Mouse (Mus musculus) liver, embryonic 14.5 days (tissue): ENCODE results near the gene Adat2. TPM values are rescaled to one million over a fixed set of nuclear protein-coding genes. Genes with fewer than 3 reads are reported as not detected.

Experiments used
- ATAC-seq: fragments of 200-750 bp; cut with Nextera tagmentation; 2 replicates; pipeline ENCODE4 v1.8.0; 2017; ENCODE audit warnings: moderate number of reproducible peaks, mild to moderate bottlenecking, moderate library complexity; ENCODE audit not compliant: insufficient read depth
- DNase-seq, 3 experiments: peaks; one replicate each; pipeline ENCODE4 v3.0.0-alpha.2; 2012 to 2013; ENCODE audit warnings: low read depth in 3 of 3, low spot score in 3 of 3
- H3K27ac ChIP-seq: fragments of 300-500 bp; sonication (generic); 2 replicates; pipeline ENCODE4 v1.5.1; 2014; ENCODE audit warnings: moderate library complexity, mild to moderate bottlenecking, control low read depth, inconsistent platforms
- H3K27me3 ChIP-seq: fragments of 300-500 bp; sonication (generic); 2 replicates; pipeline ENCODE4 v1.6.1; 2014; ENCODE audit warnings: mild to moderate bottlenecking, low read length, moderate library complexity; ENCODE audit not compliant: control insufficient read depth, insufficient read depth
- H3K36me3 ChIP-seq: fragments of 300-500 bp; sonication (generic); replicated peaks from 2 replicates; pipeline ENCODE4 v1.6.1; 2014; ENCODE audit warnings: low read depth; ENCODE audit not compliant: control insufficient read depth, insufficient read depth
- H3K4me1 ChIP-seq, 2 experiments: fragments of 200-500 bp in 1 of 2; fragments of 300-500 bp in 1 of 2; sonication (generic) in 1 of 2; replicated peaks; 2 replicates each; pipeline ENCODE4 v1.6.1; 2012 to 2014; ENCODE audit warnings: antibody characterized with exemption in 1 of 2, inconsistent platforms in 1 of 2, low read length in 1 of 2; ENCODE audit not compliant: control insufficient read depth in 2 of 2, insufficient read depth in 2 of 2
- H3K4me2 ChIP-seq: fragments of 300-500 bp; sonication (generic); 2 replicates; pipeline ENCODE4 v1.6.1; 2014; ENCODE audit warnings: low read depth, mild to moderate bottlenecking, control low read depth, moderate library complexity
- H3K4me3 ChIP-seq, 2 experiments: fragments of 200-500 bp in 1 of 2; fragments of 300-500 bp in 1 of 2; sonication (generic) in 1 of 2; 2 replicates each; pipeline ENCODE4 v1.5.1; 2012 to 2014; ENCODE audit warnings: low read depth in 2 of 2, low read length in 2 of 2, mild to moderate bottlenecking in 2 of 2, control low read depth in 1 of 2, inconsistent platforms in 1 of 2, moderate library complexity in 1 of 2; ENCODE audit not compliant: insufficient read depth in 1 of 2
- H3K9ac ChIP-seq: fragments of 300-500 bp; sonication (generic); replicated peaks from 2 replicates; pipeline ENCODE4 v1.6.1; 2014; ENCODE audit warnings: mild to moderate bottlenecking, control low read depth, moderate library complexity
- H3K9me3 ChIP-seq: fragments of 300-500 bp; sonication (generic); 2 replicates; pipeline ENCODE4 v1.6.1; 2016; ENCODE audit warnings: low read length, mixed read lengths; ENCODE audit not compliant: control insufficient read depth
- CTCF ChIP-seq: IDR thresholded peaks from 2 replicates; pipeline ENCODE4 v1.5.1; 2016; ENCODE audit warnings: antibody characterized with exemption, low read depth, control low read depth
- EP300 ChIP-seq: IDR thresholded peaks from 2 replicates; pipeline ENCODE4 v1.6.1; 2016; ENCODE audit warnings: antibody characterized with exemption, low read depth
- WGBS: fragments of 180-500 bp; shearing (Covaris S2); extraction: QIAGEN DNeasy Blood & Tissue Kit; methylation state at CpG from one replicate; pipeline ENCODE4 v1.1.7; 2014; ENCODE audit not compliant: insufficient replicate concordance; 5-methylcytosine and 5-hydroxymethylcytosine counted together
- polyA plus RNA-seq, 2 experiments: library from polyadenylated mRNA; depleted of rRNA in 1 of 2; stranded (reverse) in 1 of 2; unstranded in 1 of 2; fragments of >200 nt; fragmentation: Nextera tagmentation in 1 of 2; extraction: Ambion mirVana in 1 of 2; gene quantifications; 2 replicates each; pipeline versions ENCODE4 v1.2.1 to v1.2.3; 2012 to 2014

Adat2 gene
- polyA plus RNA-seq, 2 experiments = 3.4 to 4.0 TPM

GRCm38 (mm10) chr10:13572003-13572402 is 19.3 kb downstream of the Adat2 start:
- Histone ChIP-seq H3K4me3 (no peak overlapping the region), H3K9ac (no peak overlapping the region), H3K9me3 (no peaks in the 10 kb centered on the region), H3K4me1 (no peaks in the 10 kb centered on the region), H3K27ac (no peak overlapping the region), H3K27me3 (no peaks in the 10 kb centered on the region), H3K36me3 (no peaks in the 10 kb centered on the region), H3K4me2 (no peak overlapping the region)
- ATAC-seq = no peak
- DNase-seq = no peak
- WGBS = 57% methylated on average over 10 of the region's 10 CpGs
- no peak for TF ChIP-seq CTCF

GRCm38 (mm10) chr10:13572410-13572809 is 19.7 kb downstream of the Adat2 start:
- WGBS = 67% methylated on average over 6 of the region's 6 CpGs
- Histone ChIP-seq H3K4me1 (no peaks in the 10 kb centered on the region), H3K27me3 (no peaks in the 10 kb centered on the region), H3K9ac (no peak overlapping the region), H3K36me3 (no peaks in the 10 kb centered on the region), H3K4me2 (no peak overlapping the region), H3K4me3 (no peak overlapping the region), H3K27ac (no peak overlapping the region), H3K9me3 (no peaks in the 10 kb centered on the region)
- DNase-seq (no peak), ATAC-seq (no peak)
- no peak for TF ChIP-seq EP300
- TF ChIP-seq CTCF = no peak

DNA sequence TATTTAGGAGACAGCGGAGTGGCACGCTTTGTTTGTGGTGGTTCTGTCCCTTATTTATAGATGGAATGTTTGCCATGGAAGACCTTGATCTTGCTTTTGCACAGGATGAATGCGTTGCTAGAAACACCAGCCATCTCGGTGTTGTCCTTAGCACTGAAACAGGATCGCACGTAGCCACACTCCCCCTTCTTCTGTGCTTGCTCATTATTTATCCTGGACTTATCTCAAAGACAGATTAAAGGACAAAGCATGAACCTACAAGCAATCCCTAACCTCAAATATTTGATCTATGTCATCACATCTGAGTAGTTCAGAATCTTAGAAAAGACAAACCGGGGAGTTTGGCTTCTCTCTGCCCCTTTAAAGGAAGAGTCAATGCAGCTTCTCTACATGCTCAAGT is 24.4 kb downstream of the Adat2 start:
- Histone ChIP-seq H3K4me3 (no peak overlapping the region), H3K9ac (no peak overlapping the region), H3K27me3 (no peaks in the 10 kb centered on the region), H3K27ac (no peak overlapping the region), H3K36me3 (no peaks in the 10 kb centered on the region), H3K4me2 (no peak overlapping the region), H3K4me1 (no peaks in the 10 kb centered on the region), H3K9me3 (no peaks in the 10 kb centered on the region)
- ATAC-seq (no peak), DNase-seq (no peak)
- WGBS = 69% methylated on average over 7 of the region's 7 CpGs
- TF ChIP-seq CTCF (no peak), EP300 (no peak)

- Histone ChIP-seq H3K36me3 (no peaks in the 10 kb centered on the region), H3K27ac (no peak overlapping the region), H3K4me3 (no peak overlapping the region), H3K27me3 (no peaks in the 10 kb centered on the region), H3K9me3 (no peaks in the 10 kb centered on the region), H3K9ac (no peak overlapping the region), H3K4me1 (no peaks in the 10 kb centered on the region), H3K4me2 (no peak overlapping the region)
- ATAC-seq (no peak), DNase-seq (no peak)
- 55% methylated on average over 2 of the region's 2 CpGs for whole genome bisulfite sequencing
- TF ChIP-seq CTCF (no peak), EP300 (no peak)
Observed at GRCm38 (mm10) chr10:13587914-13588313, 35.2 kb downstream of the Adat2 start.

DNA sequence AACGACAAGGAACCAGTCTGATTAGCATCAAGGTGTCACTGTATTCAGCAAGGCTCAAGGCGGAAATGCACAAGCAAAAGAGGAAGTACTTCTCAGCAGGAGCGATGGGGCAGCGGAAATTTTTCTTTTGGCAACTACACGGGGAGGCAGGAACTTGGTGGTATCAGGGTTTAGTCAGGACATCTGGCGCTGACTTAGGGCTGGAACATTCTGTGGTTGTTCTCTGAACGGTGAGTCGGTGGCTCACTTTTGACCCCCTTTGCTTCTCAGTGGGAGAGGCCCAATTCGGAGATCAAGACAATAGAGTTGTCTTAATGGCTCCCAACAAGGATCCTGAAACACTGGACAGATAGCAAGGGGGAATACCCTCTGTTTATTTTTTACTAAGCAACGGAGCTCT is 39.5 kb downstream of the Adat2 start:
- H3K4me3 ChIP-seq = no peak overlapping the region
- no peak overlapping the region for H3K9ac ChIP-seq
- DNase-seq (no peak), ATAC-seq (no peak)
- H3K27ac ChIP-seq = no peak overlapping the region
- no peaks in the 10 kb centered on the region for H3K36me3 ChIP-seq
- H3K27me3 ChIP-seq = no peaks in the 10 kb centered on the region
- no peak overlapping the region for H3K4me2 ChIP-seq
- H3K4me1 ChIP-seq = no peaks in the 10 kb centered on the region
- TF ChIP-seq CTCF (no peak), EP300 (no peak)
- 69% methylated on average over 10 of the region's 10 CpGs for WGBS
- no peaks in the 10 kb centered on the region for H3K9me3 ChIP-seq

DNA sequence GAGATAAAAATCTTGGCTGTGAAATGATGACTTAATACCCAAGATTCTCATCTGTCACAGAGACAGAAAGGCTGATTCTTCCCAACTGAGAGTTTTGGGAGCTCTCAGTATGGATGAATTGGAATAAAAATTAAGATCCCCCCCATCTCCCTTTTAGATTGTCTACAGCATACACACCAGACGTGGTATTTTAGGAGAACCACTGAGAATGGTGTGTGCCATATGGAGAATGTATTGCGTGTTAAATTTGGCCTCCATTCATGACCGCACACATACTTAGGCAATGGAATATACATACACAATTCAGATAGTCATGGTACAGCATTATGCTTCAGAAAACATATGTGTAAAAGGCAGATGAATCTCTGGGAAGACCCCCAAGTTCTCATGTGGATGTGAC is 40.8 kb downstream of the Adat2 start:
- TF ChIP-seq CTCF = no peak
- TF ChIP-seq EP300 = no peak
- Histone ChIP-seq H3K9ac (no peak overlapping the region), H3K27ac (no peak overlapping the region), H3K9me3 (no peaks in the 10 kb centered on the region), H3K4me1 (no peaks in the 10 kb centered on the region), H3K4me3 (no peak overlapping the region), H3K4me2 (no peak overlapping the region), H3K27me3 (no peaks in the 10 kb centered on the region), H3K36me3 (no peaks in the 10 kb centered on the region)
- no peak for ATAC-seq
- WGBS = 65% methylated on average over 3 of the region's 3 CpGs
- no peak for DNase-seq
